Mouse (Mus musculus): ENCODE results near the gene Eci2. TPM values are rescaled to one million over a fixed set of nuclear protein-coding genes. Genes with fewer than 3 reads are reported as not detected.

Eci2 gene
- 79.2 TPM for polyA plus RNA-seq (2017; shearing (Covaris generic))

DNA sequence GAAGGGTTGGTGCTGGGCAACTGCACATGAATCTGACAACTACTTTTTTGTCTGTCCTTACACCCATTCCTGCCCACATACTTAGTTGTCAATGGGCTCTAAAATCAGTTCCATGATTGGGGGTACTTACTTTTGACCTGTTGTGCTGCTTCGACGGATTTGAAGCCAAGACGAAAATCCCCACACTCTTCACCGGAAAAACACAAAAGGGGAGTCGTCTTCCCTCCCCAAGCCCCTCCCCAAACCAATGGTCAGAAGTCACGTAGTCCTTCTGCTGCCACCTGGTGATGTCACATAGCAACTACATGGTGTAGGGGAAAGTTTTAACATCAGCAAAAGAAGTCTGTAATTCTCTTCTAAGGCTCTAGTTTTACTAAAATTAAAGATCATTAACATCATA lies at the start of gene Eci2:
TSS of gene Eci2 (minus strand) at position 218 of the 400 bp plus-strand sequence.

DNA sequence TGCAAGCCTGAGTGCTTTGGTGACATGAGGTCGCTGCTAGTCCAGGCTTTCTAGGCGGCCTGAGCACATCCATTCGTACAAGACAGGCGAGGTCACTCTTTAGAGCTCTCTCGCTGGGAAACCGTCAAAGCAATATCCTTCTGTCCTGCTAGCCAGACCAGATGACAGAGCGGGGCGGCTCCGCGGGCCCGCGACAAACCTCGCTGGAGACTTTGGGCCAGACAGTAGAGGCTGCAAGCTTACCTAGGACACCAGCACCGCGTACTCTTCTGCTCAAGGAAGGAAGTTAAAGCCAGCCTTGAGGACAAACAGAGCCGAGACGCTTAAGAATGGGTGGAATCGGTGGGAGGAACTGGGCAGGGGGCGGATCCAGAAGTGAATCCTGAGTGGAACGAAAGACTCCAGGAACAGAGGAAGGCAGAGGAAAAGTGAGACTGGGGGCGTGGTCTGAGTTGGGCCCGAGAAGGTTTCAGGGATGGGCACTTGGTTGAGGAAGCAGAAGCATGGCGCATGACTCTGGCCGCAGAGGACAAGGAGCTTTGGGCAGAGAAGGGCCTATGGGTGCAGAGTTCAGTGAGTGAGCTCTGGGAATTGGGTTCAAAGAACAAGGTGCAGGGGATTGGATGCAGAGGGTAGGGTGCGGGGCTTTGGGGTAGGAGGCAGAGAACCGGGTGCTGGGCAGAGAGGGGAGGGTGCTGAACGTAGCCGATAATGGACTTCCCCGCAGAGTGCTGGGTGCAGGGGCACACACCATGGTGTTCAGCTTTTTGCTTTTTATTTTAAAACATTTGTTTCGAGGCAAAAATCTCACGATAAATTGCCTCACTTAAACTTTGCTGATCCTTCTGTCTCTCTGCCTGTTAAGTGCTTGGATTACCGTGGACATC lies 63.1 kb downstream of the Eci2 start, which contains the start of gene Eci3:
TSS of gene Eci3 (minus strand) at position 300 of the 887 bp plus-strand sequence.

Other genes with a start within 250 kb of the Eci2 start
- gene Prpf4b, start 151.8 kb downstream of the Eci2 start, polyA plus RNA-seq (2017; shearing (Covaris generic)), result 126 TPM
- gene Fam217a, start 102.8 kb downstream of the Eci2 start, polyA plus RNA-seq (2017; shearing (Covaris generic)), result 0.21 TPM
- gene 4933417A18Rik, start 102.7 kb downstream of the Eci2 start, polyA plus RNA-seq (2017; shearing (Covaris generic)), result not detected
- not detected for gene Eci3, start 63.3 kb downstream of the Eci2 start, polyA plus RNA-seq (2017; shearing (Covaris generic))

All from CD4-positive, CD25-positive, alpha-beta regulatory T cell, adult 9 weeks (primary cell).